Mouse (Mus musculus): ENCODE measurements around the gene Acot9.

Acot9 gene

DNA sequence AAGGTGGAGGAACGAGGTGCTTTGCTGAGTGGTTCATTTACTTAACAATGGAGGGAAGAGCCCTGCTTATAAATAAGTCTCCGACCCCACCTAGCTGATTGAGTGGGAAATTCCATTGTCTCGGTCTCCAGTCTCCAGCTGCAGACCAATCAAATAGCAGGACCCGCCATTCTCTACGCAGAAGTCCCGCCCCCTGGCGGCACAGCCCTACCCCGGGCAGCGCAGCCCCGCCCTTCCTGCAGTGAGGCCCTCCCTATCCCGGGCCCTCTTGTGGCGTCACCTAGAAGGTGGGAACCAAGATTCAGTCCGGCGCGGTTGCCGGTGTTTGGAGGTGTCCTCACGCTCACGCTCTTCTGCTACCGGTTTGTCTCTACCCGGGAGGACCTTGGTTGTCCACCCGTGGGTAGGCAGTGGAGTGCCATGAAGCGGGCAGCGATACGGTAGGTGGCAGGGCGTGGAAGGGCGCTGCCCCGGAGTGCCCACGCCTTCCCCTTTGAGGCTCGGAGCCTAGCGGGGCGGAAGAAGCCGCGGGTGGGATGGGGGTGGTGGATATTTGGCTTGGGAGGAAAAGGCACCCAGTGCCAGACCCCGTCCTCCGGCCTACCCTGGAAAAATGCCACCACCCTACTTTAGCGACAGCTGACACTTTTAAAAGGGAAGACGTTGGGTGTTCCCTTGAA lies at the start of gene Acot9:
Acot9 (plus strand) TSS at position 209 of the 680 bp plus-strand sequence.
- DNase-seq (ENCODE audit: low spot score) = peak; percentile 89

DNA sequence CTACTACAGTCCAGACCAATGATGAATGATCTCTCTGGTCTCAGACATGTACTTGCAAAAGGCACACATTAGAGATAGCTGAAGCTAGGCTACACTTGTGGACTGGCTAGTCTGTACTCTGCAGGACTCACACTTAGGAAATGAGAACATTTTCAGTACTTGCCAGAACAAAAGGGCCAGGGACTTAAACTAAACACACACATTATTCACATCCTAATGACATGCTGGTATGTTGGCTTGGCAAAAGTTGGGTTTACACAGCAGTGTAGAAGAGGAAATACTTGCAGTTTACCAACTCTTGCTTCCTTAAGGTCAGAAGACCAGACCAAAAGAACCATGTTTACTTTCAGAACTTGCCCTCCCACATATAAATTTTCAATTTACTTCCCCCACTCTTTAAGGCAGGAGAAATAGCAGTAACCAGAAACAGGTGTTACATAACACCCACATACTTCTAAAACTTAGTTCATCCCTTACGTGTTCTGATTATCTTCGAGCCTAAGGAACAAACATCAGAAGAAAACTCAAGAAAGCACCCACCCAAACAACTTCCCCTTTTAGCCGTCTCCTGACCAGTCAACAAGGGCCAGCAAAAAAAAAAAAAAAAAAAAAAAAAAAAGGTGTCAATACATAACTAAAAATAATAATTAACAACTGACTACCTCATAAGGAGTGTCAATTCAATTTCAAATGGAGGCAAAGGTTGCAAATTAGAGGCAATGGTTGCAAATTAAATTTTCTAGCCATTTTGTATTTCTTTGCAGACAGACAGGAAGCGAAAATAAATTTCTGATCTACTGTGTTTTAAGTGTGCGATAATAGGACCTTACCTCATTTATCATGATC lies 47.7 kb upstream of the Acot9 start:
- no peak for DNase-seq (ENCODE audit: low spot score)

DNA sequence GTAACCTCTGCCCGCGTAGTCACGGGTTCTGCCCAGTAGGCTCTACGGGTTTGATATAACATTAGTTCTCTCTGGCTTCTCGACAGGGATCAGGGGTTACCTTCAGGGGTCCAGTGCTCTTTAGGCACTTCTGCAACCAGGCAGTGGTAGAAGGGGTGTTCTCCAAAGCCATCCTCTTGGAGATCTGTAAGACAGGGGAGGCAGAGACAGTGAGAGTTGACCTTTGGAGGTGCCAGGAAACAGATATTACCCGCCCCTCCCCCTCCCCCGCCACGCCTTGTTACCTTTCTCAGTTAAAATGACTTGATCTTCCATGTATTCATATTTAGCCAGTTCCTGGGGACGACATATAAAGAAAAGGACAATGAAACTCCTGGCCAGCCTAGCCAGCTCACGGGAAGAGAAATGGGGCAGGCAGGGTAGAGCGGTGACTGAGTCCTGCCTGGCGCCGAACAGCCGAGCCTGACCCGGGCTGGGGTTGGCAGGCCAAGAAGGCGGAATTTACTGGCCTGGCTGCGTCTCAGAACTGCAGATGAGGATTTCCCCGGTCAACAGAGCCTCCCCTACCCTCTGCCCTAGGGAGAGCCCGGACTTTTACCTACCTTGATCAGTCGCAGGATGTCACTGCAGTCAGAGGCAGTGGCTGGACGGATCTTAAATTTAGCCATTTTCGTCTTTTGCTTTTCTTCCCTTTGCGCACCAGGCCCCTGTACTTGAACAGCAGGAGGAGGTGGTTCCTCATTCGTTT lies 46.6 kb upstream of the Acot9 start:
- DNase-seq (ENCODE audit: low spot score) = peak; percentile 41

- peak; percentile 89 for DNase-seq (ENCODE audit: low spot score)
Measured at GRCm38 (mm10) chrX:155216271-155216670, 46.0 kb upstream of the Acot9 start, which contains the start of gene Sat1. Gene Sat1 (minus strand): TSS chrX:155216449.

GRCm38 (mm10) chrX:155218277-155218676 lies 44.0 kb upstream of the Acot9 start:
- no peak for DNase-seq (ENCODE audit: low spot score)

GRCm38 (mm10) chrX:155256856-155257255 lies 5.4 kb upstream of the Acot9 start:
- no peak for DNase-seq (ENCODE audit: low spot score)

GRCm38 (mm10) chrX:155262915-155263252 lies 641 bp downstream of the Acot9 start:
- DNase-seq (ENCODE audit: low spot score) = no peak

DNA sequence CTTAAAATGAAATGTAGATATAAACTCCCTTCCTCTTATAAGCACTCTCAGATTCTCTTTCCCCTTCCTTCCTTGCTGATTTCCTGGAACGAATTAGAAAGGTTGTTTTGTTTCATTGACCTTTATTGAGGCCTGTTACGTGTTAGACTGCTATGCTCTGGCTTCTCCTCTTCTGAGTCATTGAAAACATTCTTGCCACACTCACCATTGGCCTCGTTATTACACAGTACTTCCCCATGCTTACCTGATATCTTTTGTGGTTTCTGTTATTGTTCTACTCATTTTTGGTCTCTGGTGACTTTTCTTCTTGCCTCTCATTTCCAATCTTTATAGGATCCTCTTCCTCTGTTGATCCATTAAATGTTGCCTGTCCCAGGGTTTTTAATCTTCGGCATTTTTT lies 16.2 kb downstream of the Acot9 start:
- DNase-seq (ENCODE audit: low spot score) = no peak

DNA sequence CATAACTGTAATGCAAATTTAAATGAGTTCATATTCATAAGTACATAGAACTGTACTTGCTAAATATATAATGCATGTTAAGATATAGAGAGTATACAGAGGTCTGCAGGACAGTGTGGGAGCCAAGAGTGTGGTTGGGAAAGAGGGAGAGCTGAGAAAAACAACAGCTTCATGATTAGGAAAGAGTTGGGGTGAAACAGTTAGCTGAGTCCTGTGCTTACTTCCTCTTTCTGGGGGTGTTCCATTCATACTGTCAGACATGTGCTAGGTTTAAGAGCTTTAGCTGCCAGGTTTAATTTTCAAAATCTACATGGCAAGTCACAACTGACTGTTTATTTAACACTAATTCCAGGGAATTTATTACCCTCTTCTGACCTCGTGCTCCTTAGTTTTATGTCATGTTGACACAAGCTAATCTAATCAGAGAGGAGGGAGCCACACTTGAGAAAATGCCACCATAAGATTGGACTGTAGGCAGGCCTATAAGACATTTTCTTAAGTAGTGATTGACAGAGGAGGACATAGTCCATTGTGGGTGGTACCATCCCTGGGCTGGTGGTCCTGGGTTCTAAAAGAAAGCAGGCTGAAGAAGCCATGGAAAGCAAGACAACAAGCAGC lies 18.3 kb downstream of the Acot9 start:
- DNase-seq (ENCODE audit: low spot score) = no peak

DNA sequence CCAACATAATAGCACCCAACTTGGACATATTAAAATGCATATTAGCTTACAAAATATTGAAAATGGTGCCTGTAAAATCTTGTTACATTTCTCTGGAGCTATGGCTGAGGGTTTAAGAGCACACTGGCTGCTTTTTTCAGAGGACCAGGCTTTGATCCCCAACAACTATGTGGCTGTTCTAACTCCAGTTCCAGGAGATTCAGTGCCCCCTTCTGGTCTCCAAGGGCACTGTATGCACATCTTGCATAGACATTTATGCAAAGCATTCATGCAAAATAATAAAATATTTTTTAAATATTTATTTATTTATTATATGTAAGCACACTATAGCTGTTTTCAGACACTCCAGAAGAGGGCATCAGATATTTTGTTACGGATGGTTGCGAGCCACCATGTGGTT lies 44.1 kb downstream of the Acot9 start:
- DNase-seq (ENCODE audit: low spot score) = no peak

- peak; percentile 47 for DNase-seq (ENCODE audit: low spot score)
Measured at GRCm38 (mm10) chrX:155318005-155318404, 55.8 kb downstream of the Acot9 start.

- no peak for DNase-seq (ENCODE audit: low spot score)
Measured at GRCm38 (mm10) chrX:155337567-155337904, 75.3 kb downstream of the Acot9 start.

DNA sequence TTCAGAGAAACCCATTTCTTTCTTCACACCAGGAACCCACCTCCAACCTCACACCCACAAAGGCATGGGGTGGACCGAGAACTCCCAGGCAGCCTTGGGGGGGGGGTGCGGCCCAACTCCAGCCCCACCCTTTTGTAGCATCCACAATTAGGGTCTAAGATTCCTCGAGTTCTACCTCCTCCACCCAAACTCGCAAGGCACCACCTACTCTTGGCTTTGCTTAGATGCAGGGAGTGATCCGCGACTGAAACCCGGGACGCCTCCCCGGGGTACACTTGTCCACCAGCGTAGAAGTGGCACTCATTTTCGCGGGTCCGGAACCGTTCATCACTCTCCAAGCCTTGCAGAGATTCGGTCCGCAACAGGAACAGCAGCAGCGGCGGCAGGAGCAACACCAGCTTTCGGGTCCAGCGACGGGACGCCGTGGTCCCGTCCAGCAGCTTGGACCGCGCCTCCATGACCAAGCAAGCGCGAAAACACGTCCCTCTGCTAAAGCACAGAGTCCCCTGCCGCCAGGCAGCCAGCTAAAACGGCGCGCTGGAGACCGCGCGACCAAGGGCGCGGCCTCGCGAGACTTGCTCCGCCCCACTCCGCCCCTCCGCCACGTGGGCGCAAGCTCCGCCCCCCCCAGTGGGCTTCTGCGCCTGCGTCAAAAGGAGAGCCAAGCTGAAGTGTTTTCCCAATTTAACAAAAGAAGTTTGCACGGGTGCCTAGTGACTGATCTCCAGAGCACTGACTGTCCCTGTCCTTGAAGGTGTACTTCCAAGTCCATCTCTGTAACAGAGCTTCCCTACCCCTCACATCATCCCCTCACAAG lies 75.9 kb downstream of the Acot9 start:
- peak; percentile 93 for DNase-seq (ENCODE audit: low spot score)

GRCm38 (mm10) chrX:155340654-155341053 lies 78.4 kb downstream of the Acot9 start, which contains the start of gene Prdx4:
Gene Prdx4 (minus strand): TSS chrX:155340754.
- DNase-seq (ENCODE audit: low spot score) = no peak

DNA sequence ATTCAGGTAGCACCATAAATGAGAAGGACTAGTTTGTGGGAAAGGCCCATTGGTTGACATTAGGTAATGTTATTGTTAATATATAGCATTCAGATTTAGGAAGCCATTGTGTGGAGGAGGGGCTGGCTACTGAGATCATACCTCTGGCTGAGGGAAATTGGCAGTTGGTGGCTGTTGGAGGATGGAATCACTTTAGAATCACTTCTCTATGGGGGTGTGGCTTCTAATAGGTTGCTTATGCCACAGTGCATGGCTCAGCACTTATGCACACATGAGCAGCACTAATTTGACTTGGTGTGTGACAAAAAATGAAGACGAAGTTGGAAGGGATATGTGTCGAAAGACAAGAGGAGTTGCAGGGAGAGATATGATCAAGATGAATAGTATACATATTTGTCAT lies 84.0 kb downstream of the Acot9 start:
- DNase-seq (ENCODE audit: low spot score) = no peak

All from testis, postnatal 10 days (tissue).